Mouse (Mus musculus) thymus, postnatal 25 days (tissue): ENCODE data around the gene Mfsd7a.
"Not testable (repeated sequence)": the region's sequence is repeated elsewhere in the genome, so short reads cannot be mapped to it uniquely, and the experiment has no call there.

ENCODE experiments used
- DNase-seq: peaks from one replicate; pipeline ENCODE4 v3.0.0; 2022

The Mfsd7a gene

GRCm38 (mm10) chr5:108448785-108449668 lies at the start of gene Mfsd7a:
Gene Mfsd7a, minus strand, starts transcription at chr5:108448891.
- no peak for DNase-seq

GRCm38 (mm10) chr5:108486148-108486547 lies 37.5 kb upstream of the Mfsd7a start:
- not testable (repeated sequence) for DNase-seq

- DNase-seq: peak; percentile 30
These were observed 36.5 kb upstream of the Mfsd7a start for GRCm38 (mm10) chr5:108485239-108485638.

DNA sequence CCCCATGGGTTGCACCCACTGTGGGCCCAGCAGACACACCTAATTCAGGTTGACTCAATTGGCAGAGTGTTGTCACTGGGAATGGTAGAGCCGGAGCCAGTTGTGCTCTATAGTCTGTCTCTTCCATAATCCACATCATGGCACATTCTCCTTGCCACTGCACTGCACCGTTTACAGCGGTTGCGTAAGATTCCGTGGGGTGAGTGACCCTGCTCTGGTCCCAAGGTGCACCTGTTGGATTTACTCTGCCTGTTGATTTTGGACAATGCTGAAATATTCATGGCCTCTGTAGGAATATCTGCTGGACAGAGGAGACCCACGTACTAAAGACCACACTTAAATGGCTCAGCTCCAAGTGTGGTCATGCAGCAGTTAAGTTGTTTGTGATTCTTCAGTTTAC lies 34.3 kb upstream of the Mfsd7a start:
- no peak for DNase-seq

GRCm38 (mm10) chr5:108475977-108476376 lies 27.3 kb upstream of the Mfsd7a start:
- DNase-seq: no peak

DNA sequence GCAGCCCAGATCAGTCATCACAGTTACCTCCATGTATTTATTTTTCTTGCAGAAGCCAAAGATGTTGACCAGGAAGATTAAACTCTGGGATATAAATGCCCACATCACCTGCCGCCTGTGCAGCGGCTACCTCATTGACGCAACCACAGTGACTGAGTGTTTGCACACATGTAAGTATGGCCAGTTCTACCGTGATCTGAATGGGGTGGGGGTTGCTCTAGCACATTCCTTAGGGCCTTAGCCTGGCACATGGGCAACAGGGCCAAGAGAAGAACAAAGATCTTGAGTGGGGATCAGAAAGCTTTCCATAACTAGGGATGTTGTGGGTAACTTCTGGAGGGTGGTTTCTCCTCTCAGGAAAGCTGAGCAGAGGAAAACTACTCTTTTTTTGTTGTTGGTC lies 25.0 kb upstream of the Mfsd7a start:
- no peak for DNase-seq

GRCm38 (mm10) chr5:108469617-108470016 lies 20.9 kb upstream of the Mfsd7a start:
- DNase-seq: no peak

DNA sequence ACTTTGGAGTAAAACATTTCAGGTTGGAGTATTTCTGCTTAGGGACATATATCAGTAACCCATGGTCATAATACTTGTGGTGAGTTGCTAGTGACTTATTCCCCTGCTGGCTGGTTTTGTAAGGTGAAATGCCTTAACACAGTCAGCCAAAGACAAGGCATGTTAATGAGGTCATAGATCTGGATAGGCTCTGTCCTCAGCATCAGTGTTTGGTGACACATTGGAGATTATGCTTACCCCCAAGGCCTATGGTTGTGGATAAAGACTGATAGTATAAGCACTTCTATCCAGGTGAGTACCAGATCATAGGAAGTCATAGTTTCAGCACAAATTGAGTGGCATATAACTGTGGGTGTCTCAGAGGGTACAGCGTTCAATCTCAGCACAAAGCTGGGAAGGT lies 18.0 kb upstream of the Mfsd7a start:
- DNase-seq: no peak

- no peak for DNase-seq
These were observed 16.6 kb upstream of the Mfsd7a start for GRCm38 (mm10) chr5:108465131-108465891.

- DNase-seq: peak; percentile 7
These were observed 13.8 kb upstream of the Mfsd7a start for GRCm38 (mm10) chr5:108462446-108462845.

GRCm38 (mm10) chr5:108461082-108462065 lies 12.7 kb upstream of the Mfsd7a start, which contains the start of gene Pcgf3:
Gene Pcgf3, plus strand, starts transcription at chr5:108461232.
- DNase-seq: peak; percentile 100

- DNase-seq: peak; percentile 11
These were observed 11.8 kb upstream of the Mfsd7a start for GRCm38 (mm10) chr5:108460461-108460860.

DNA sequence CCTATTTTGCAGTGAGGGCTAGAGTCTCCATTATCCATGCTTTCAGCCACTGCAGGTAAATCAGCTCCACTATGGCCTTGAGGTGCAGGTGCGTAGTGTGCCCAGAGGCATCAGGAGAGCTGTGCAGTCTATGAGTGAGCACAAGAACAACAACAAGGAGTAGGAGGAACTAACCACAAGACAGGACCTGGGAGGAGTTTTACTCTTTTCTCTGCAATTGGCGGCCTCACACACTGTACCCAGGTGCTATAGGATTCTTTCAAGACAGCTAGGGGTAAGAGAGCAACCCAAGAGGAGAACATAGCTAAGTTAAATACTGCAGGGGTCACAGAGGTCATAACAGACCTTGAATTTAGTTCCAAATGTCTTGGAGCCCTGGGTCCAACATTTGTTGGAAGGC lies 10.0 kb upstream of the Mfsd7a start:
- peak; percentile 47 for DNase-seq

DNA sequence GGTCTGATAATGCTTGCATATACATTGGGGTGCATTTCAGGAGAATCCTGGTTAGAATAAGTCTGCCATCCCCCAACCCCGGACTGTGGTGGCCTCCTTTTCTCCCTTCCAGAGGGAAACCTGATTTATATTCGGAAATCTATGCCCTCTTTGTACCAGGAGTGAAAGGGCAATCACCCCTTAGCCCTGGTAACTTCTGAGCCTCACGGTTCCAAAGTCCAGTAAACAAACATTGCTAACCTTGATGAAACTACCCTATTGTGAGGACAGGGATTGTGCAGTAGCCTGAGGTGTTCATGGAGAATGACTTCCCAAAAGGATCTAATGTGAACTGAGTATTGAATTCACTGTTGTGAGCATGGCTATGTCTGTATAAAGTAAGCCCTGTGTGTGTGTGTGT lies 5.4 kb upstream of the Mfsd7a start:
- DNase-seq: no peak

- DNase-seq: no peak
These were observed 3.7 kb upstream of the Mfsd7a start for GRCm38 (mm10) chr5:108452422-108452821.

DNA sequence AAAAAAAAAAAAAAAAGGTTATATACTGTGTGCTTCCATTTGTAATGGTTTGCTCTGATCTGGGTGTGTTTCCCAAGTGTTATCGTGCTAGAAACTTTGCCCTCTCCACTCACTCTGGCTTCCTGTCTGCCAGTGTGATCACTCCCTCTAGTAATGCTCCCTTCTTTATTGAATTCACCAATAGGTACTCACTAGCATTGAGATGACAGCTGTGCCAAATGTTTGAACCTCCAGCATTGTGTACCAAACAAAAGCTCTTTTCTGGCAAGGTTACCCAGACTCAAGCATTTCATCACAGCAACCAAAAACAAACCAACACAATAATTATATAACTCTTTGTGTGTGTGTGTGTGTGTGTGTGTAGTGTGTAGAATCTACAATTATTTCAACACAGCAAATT lies 2.9 kb upstream of the Mfsd7a start:
- DNase-seq: no peak

- DNase-seq: no peak
These were observed 2.3 kb upstream of the Mfsd7a start for GRCm38 (mm10) chr5:108450837-108451540.

GRCm38 (mm10) chr5:108447857-108448256 lies 834 bp downstream of the Mfsd7a start:
- no peak for DNase-seq

GRCm38 (mm10) chr5:108446973-108447372 lies 1.7 kb downstream of the Mfsd7a start:
- no peak for DNase-seq

GRCm38 (mm10) chr5:108436101-108436500 lies 12.6 kb downstream of the Mfsd7a start:
- DNase-seq: no peak

GRCm38 (mm10) chr5:108433804-108434587 lies 14.7 kb downstream of the Mfsd7a start, which contains the start of gene Atp5k:
Gene Atp5k, minus strand, starts transcription at chr5:108434448.
- peak; percentile 95 for DNase-seq
